Mouse (Mus musculus) fat pad, adult 2 months (tissue): ENCODE data around the gene Rufy1.
A peak's percentile ranks its signal among the peaks of the same experiment; 100 is the strongest.

Experiments used
- DNase-seq: peaks from one replicate; pipeline ENCODE4 v3.0.0-alpha.2; 2011; ENCODE audit warnings: low read depth, low spot score; ENCODE audit errors: extremely low read depth

Rufy1 gene

DNA sequence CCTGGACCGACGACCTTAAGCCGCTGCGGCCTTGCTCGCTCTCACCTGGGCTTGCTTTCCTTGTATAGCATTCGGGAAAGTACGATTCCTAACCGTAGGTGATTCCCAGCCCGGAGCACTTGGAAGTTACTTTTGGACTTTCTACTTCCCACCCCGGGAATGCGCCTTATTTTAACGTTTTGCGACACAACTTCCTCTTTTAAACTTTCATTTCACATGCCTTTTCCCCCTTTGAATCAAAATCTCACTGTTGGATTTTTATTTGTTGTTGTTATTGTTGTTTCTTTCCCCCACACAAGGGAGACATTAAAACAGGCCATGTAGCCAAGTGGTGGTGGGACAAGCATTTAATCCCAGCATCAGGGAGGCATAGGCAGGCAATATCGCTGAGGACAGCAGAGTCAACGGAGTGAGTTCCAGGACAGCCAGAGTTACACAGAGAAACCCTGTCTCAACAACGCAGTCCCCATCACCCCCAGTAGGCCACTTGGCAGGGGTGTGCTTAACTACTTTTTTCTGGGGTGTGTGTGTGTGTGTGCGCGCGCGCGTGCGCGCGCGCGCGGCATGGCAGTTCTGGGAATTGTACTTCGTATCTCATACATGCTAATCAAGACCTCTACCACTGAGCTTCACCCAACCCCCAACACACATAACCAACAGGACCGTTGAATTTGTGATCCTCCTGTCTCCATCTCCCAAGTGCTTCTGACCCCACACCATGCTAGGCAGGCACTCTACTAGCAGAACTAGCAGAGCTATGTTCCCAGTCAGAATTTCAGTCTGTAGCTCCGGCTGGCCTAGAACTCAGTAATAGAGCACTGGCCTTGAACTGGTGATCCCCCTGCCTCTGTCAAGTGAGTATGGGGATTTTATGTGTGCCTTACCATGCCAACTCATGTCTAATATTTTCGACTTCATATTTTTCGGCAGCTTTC lies 476 bp upstream of the Rufy1 start:
- DNase-seq: no peak

DNA sequence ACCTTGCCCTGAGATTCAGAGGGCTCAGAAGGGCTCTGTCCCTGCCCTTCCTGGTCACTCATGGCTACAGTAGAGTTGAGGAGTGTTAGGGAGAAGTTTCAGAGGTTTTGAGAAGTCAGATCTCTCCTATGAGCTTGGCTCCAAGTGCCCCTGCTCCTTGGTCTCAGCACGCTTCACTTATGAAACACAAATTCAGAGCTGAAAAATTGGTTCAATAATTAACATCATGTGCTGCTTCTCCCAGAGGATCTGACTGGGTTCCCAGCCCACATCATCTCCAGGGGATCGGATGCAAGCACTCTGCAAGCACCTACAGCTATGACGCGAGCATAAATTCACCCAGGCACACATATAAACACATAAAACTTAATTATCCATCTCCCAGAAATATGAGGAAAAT lies 4.9 kb downstream of the Rufy1 start:
- DNase-seq: no peak

DNA sequence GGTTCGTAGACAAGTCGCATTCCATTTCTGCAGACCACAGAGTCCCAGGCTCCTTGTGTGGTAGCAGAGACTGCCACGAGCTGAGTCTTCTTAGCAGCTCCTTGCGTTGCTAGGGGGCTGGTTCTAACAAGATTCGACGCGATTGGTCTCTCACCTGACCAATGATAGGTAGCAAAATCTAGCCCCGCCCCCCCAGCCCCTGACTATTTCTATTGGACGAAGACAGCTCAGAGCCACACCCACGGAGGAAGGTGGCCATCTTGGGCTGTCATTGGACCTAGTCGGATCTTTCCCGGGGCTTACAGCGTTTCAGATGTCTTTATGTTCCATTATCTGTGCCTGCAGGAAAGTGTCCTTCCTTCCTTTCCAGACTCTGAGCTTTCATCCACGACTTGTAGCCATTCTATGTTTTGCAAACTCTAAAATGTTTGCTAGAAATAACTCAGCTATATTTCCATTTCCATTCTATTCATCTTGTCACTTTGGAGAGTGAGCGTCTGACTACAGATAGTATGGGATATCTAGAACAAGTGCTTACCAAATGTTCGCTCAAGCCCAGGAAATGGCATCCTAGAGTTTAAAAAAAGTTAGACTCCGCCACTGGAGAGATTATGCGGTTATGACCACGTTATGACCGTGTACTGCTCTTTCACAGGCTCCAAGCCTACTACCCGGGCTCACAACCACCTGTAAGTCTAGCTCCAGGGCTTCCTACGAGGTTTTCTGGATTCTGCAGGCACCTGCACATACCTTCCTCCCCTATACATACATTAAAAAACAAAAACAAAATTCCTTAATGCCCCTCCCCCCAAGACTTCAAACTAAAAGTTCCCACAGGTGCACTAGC lies 8.8 kb downstream of the Rufy1 start:
- peak; percentile 34 for DNase-seq

DNA sequence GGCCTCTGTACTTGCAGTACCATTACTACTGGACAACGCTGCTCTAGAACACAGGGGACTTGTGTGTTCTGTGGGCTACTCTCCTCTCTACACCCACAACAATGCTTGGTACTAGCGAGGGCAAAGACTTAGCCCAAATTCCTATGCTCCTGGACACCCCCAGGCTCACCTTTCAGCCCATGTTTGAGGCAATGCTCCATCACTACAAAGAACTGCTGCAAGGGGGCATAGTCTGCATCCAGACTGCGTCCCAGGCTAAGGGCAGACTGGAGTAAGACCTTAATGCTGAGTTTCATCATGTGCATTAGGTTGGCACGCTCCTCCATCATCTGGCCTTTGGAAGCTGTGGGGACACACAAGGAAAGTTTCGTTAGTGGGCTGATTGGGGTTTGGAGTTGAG lies 9.5 kb downstream of the Rufy1 start:
- no peak for DNase-seq

DNA sequence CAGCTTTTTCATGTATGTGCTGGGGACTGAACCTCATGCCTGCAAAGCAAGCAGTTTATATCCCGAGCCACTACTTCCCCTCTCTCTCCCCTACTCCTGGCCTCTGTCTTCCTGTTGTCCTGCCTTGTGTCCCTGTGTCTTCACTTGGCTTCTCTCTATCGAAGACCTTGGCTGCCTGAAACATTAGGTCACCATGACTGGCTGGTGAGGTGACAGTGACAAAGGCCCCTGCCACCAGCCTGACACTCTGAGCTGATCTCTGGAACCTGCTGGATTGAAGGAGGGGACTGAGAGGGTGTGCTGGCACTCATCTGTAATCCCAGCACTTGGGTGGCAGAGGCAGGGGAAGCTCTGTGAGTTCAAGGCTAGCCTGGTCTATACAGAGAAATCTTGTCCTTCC lies 13.1 kb downstream of the Rufy1 start:
- DNase-seq: no peak

DNA sequence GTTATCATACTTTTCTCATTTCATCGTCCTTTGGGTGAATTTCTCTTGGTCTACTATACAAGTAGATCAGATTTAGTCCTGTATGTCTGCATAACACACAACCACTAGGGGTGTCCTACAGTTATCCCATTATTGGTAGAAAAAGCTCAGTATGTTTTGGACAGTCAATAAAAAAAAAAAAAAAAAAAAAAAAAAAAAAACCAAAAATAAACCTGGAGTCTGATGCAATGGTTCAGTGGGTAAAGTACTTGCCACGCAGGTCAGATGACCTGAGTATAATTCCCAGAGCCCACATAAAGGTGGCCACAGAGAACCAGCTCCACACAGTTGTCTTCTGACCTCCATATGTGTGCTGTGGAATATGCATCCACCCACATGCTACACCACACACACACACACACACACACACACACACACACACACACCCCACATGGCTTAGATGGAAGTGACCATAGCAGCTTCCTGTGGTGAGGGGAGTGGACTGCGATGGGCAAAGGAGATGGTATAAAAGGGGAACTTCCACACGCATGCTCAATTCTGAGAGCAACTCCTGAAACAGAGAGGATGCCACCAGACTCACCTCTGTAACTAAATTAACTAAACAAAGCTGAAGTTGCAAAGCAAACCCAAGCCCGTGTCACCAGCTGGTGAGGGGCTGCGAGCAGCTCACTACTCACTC lies 15.2 kb downstream of the Rufy1 start:
- DNase-seq: no peak

DNA sequence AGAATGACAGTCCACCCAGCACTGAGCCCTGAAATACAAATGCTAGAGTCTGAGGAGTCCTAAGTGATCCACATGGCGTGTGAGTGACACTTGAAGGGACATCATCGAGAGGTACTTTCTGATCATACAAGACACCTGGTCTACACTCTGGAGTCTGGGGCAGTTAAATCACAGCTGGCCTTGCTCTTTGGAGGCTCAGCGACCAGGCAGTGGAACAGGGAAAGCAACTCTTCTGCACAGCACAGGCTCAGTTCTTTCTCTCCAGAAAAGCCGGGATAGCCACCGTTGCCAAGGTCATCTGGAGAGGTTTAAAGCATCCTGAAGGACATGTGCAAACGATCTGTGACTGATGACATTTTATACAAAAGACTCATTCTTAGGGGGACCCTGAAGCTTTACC lies 23.7 kb downstream of the Rufy1 start:
- DNase-seq: no peak

DNA sequence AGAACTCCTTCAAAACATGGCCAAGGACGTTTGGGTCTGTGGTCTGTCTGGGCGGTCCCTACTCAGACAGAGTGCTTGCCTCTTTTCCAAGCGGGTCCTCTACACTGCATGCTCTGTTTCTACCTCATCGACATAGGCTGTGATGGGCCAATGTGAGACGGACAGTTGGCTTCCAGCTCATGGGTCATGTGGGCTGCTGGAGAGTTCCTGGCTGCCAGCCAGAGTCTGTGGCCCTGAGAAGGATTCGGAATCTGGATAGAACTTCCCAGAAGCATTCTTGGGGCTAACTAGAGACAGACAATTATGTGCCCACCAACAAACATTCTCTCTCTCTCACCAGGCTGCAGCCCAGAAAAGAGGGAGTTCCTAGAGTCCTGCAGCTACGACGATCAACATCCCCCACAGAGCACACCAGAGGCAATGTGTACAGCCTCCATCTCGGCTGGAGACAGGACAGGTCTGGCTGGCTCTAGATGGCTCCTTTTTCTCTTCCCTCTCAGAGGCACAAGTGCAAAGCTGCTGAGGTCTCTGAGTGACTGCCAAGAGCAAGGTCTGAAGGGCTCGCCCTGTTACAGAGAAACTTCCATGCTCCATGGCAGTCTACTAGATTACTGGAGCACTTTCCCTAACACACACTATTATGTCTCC lies 27.4 kb downstream of the Rufy1 start:
- no peak for DNase-seq

DNA sequence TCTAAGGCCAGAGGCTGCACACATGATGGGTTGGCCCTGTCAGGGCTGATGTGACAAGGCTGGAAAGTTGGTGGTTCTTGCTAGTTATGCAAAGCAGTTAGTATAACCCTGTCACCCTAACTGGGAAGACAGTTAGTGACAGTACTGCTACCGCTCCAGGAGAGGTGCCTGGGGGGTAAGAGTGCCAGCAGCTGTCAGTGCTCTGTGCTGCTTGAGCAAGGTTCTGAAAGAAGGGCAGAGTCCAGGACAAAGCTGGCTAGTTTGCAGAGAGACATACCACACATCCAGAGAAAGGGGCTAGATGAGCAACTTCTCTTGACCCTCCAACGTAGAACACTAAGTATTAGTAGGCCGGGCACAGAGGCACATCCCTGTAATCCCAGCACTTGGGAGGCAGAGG lies 28.4 kb downstream of the Rufy1 start:
- DNase-seq: no peak

DNA sequence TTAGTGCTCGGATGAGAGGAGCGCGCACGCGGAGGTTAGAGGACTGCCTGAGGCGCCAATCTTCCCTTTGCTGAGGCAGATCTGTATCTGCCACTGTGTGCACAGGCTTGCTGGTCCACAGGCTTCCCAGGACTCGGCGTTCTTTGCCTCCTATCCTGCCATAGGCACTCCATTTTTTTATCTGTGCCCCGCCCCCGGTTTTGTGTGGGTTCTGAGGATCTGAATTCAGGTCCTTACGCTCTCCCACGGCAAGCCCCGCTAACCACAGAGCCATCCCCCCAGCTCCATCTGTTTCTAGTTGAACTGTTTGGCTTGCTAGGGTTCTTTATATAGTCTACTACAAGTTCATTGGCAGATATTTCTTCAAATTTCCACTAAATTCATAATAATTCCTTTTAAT lies 32.1 kb downstream of the Rufy1 start:
- no peak for DNase-seq

DNA sequence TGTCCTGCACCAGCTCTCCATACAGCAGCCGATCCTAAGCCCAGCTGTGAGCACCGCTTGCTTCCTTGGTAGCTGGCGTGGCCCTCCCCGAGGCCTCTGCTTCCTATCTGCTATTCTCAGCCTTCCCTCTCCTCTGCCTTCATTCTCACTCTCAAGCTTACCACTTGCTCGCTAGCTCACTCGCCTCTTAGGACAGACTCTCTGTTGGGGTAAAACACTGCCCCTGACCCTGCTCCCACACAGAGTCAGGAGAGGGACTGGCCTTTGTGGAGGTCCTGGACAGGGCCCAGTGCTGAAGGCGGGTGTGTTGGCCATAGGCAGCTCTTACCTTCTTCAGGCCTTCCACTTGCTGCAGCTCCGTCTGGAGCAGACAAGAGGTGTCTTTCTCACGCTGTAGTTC lies 33.6 kb downstream of the Rufy1 start:
- DNase-seq: no peak

DNA sequence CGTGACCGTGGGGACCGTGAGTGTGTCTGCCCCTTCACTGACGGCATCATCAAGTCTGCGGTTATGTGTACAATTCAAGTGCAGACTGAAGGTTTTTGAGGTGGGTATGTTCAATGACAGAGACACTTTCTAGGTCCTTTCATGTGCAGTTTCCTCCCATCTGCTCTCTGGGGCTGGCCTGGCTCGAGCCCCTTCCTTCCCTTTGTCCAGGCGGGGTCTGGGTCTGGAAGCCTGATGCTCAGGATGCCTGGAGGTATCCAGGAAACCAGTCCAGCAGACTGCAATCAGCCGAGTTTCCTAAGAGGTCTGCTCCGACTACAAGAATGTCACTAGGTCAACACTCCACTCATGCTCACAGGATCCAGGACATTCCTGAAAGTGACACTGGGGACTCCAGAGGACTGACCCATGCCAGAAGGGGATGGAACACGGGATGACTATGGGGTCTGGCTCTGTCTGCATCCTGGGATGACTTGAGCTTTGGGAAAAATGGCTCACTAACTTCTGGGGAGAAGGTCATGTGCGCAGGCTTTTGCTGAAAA lies 34.1 kb downstream of the Rufy1 start:
- no peak for DNase-seq

DNA sequence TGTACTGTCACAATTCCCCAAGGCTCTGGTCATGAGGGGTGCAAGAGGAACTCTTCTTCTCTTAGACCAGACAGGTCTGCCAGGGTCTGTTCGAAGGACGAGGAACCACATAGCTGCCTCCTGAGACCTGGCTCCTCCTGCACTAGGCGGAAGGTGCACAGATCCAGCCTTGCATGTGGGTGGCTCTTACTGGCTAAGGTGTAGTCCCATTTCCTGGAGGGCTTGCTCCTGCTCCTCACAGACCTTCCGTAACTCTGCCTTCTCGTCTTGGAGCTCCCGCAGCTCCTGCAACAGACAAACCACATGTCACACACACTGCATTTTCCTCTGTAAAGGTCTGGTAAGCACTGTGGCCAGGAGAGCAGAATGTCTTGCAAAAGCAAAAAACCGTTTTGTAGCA lies 36.2 kb downstream of the Rufy1 start:
- no peak for DNase-seq

DNA sequence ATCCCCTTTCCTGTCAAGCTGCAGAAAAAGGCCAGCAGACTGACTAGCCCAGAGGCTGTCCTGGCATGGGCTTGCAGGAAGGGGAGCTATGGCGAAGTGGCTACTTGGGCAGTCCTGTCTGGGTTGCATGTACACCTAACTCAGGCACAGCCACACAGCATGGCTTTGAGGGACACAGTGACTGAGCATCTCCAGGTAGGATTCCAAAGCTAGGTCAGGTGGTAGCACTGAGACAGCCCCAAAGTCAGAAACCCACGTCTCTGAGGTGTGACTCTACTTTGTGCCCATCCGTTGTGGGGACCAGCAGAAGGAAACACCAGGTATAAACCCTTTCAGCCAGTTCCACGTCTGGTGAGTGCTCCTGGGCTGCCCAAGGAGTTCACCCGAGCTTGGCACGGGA lies 37.6 kb downstream of the Rufy1 start:
- no peak for DNase-seq

DNA sequence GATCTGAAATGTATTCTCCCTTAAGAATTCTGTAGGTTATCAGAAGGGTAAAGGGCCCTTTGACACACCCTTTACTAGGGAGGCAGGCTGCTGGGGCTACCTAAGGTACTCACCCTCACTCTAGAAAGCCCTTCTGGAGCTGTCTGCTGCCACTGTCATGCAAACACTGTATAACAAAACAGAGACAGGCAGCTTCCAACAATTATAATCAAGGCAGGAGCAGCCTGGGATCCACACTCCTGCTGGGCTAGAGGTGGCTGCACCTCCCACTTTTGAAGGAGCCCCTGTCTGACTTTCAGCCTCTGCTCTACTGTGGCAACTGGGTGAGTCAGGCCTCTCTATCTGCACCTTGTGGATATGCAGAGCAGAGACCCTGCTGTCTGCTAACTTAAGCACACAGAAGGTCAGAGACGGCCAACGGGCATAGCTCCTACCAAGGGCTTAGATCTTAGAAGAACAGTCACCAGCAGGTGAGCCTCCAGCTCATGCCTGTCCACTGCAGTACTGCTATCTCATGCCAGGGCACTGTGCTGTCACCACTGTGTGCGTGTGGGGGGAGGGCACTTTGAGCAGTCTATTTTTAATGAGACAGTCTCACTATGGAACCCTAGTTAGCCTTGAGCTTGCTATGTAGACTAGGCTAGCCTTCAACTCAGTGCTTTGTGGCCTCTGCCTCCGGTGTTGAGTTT lies 39.5 kb downstream of the Rufy1 start:
- no peak for DNase-seq

DNA sequence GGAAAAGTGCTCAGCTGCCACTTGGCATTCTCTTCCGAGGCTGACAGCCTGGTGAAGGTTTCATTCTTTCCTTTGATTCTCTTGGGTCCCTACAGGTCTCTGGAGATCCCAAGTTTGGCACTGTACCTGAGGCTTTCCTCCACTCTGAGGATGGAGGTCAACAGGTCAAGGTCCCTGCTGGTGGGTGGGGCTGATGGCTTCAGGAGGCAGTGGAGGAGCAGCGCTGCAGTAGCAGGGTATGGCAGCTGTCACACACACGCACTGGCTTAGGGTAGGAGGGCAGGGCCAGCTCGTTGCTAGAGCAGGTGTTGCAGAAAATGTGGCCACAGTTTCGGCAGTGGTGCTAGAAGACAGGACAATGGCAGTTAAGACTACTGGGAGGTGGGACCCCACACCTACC lies 41.3 kb downstream of the Rufy1 start:
- DNase-seq: no peak

DNA sequence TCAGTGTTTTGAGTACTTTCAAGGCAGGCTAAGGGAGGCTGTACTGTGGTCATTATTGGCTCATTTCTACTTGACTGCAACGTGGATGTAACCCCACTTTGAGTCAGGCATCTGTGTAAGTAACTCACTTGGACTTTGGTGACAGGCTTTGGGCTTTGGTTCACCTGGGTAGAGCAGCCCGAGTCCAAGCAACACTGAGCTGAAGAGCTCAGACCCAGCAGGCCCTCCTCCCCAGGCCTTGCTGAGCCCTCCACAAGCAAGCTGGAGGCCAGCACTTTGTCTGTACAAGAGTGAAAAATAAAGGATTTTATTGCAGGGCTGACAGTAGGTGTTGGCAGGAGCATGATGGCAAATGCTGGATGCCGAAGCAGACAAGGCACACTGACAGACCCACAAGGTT lies 41.9 kb downstream of the Rufy1 start:
- no peak for DNase-seq

DNA sequence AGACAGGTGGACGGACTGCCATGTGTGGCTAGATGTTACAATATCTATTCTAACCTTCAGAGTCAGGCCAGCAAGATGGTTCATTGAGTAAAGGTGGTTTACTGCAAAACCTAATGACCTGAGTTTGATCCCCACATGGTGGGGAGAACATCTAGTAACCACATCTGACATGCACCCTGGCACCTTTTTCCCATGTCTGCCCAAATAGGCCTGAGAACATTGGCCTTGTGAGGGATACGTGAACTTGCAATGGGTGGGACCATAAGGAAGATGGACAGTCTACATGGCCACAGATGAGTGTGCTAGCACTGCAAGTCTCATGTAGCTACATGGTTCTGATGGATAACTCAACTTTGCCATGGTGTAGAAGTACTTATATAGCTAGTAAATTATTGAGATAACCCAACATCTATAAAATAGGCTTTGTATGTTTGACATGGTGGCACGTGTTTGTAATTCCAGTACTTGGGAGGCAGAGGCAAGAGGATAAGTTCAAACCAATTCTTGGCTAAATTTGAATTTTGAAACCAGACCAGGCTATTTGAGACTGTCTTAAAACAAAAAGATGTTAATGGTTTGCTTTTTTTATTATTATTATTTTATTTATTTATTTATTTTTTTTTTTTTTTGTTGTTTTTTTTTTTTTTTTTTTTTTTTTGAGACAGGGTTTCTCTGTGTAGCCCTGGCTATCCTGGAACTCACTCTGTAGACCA lies 42.6 kb downstream of the Rufy1 start:
- no peak for DNase-seq

DNA sequence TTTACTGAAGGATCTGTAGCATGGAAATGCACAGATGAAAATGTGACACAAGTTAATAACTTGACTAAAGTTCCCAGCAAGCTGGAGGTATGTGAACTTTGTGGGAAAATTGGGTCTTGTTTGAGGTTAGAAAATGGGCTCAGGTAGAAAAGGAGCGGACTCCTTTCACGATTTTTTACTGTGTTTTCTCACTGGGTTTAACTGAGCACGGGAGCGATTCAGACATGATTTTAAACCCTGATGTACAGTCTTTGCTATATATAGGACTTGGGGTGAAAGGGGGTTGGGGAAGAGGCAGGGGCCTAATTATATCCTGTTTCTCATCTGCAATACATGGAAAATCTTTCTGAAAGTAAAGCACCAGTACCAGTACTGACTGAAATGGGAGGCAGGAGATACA lies 43.2 kb downstream of the Rufy1 start:
- DNase-seq: no peak
